Mouse (Mus musculus) adrenal gland, postnatal 25 days (tissue): ENCODE measurements around the gene AW549877. TPM values are rescaled to one million over a fixed set of nuclear protein-coding genes. Genes with fewer than 3 reads are reported as not detected.

Source experiments
- DNase-seq: peaks from one replicate; pipeline ENCODE4 v3.0.0; 2021; ENCODE audit warnings: mixed read lengths
- total RNA-seq: library from RNA; stranded (reverse); gene quantifications from 2 replicates; pipeline ENCODE4 v1.2.3, GENCODE M21; 2021

Gene AW549877
- total RNA-seq, 1 experiment from 2014 or later = 72.3 TPM

- DNase-seq = peak; percentile 41
Observed at GRCm38 (mm10) chr15:3984876-3985275, 10.7 kb downstream of the AW549877 start.

GRCm38 (mm10) chr15:3982732-3983131 lies 12.8 kb downstream of the AW549877 start:
- DNase-seq = no peak

GRCm38 (mm10) chr15:3979871-3980270 lies 15.7 kb downstream of the AW549877 start:
- no peak for DNase-seq

- DNase-seq = peak; percentile 92
Observed at GRCm38 (mm10) chr15:3979061-3979848, 16.3 kb downstream of the AW549877 start, which contains the start of gene Fbxo4. Gene Fbxo4, minus strand, starts transcription at chr15:3979573.

- DNase-seq = no peak
Observed at GRCm38 (mm10) chr15:3978279-3978678, 17.3 kb downstream of the AW549877 start.

GRCm38 (mm10) chr15:3973300-3973699 lies 22.2 kb downstream of the AW549877 start:
- DNase-seq = no peak

GRCm38 (mm10) chr15:3970193-3970592 lies 25.4 kb downstream of the AW549877 start:
- DNase-seq = no peak

- DNase-seq = no peak
Observed at GRCm38 (mm10) chr15:3969743-3970142, 25.8 kb downstream of the AW549877 start.

- peak; percentile 9 for DNase-seq
Observed at GRCm38 (mm10) chr15:3962251-3962650, 33.3 kb downstream of the AW549877 start.

- DNase-seq = no peak
Observed at GRCm38 (mm10) chr15:3960094-3960493, 35.5 kb downstream of the AW549877 start.

GRCm38 (mm10) chr15:3957982-3958381 lies 37.6 kb downstream of the AW549877 start:
- peak; percentile 34 for DNase-seq

GRCm38 (mm10) chr15:3954971-3955370 lies 40.6 kb downstream of the AW549877 start:
- peak; percentile 13 for DNase-seq

- no peak for DNase-seq
Observed at GRCm38 (mm10) chr15:3938132-3938531, 57.4 kb downstream of the AW549877 start.

GRCm38 (mm10) chr15:3936056-3936455 lies 59.5 kb downstream of the AW549877 start:
- no peak for DNase-seq

- no peak for DNase-seq
Observed at GRCm38 (mm10) chr15:3933466-3933865, 62.1 kb downstream of the AW549877 start.

Other genes starting within 250 kb of the AW549877 start
- 21.6 and 25.8 TPM in 2 replicates for gene Fbxo4, start 16.2 kb downstream of the AW549877 start, total RNA-seq
- 145 and 173 TPM in 2 replicates for gene Oxct1, start 30.6 kb upstream of the AW549877 start, total RNA-seq